Comparison of ENCODE assay signal across 12 mouse cellular contexts in genomic region chr11:110802013-110802412, GRCm38 (mm10).
"Had no signal": no experiment of that assay in that cellular context is flagged by ENCODE, and none has a peak within 500 bp of the region (broad histone marks: within the 10 kb centered on the region; RNA-seq: fewer than 3 reads in every experiment).

No protein-coding gene starts in this region.

- H3K27ac ChIP-seq: liver, embryonic 13.5 days; macrophage; midbrain, embryonic 13.5 days had no signal

- H3K9me3 ChIP-seq: liver, embryonic 13.5 days; midbrain, embryonic 13.5 days had no signal

- H3K9ac ChIP-seq: liver, embryonic 13.5 days; lung, embryonic 14.5 days; midbrain, embryonic 13.5 days had no signal

- H3K27me3 ChIP-seq: liver, embryonic 13.5 days; midbrain, embryonic 13.5 days had no signal

- H3K4me3 ChIP-seq: liver, embryonic 13.5 days; midbrain, embryonic 13.5 days had no signal

- ATAC-seq: lung, postnatal 0 days; midbrain, embryonic 13.5 days had no signal

- H3K36me3 ChIP-seq: liver, embryonic 13.5 days; midbrain, embryonic 13.5 days had no signal

- H3K4me1 ChIP-seq: liver, embryonic 13.5 days; midbrain, embryonic 13.5 days had no signal

- H3K4me2 ChIP-seq: liver, embryonic 13.5 days; lung, embryonic 14.5 days; midbrain, embryonic 13.5 days had no signal

- DNase-seq: kidney, adult 18-20 months; kidney, adult 9 months; kidney, postnatal 14 days; kidney, postnatal 4 days; left cerebral cortex, postnatal 4 days; liver, embryonic 13.5 days; lung, embryonic 14.5 days; thymus, adult 18-20 months; thymus, postnatal 36 days had no signal
